Mouse (Mus musculus) mouse embryonic stem cell (cell line): Measurements from ENCODE around the gene Gpx4.
"Not testable (repeated sequence)": the region's sequence is repeated elsewhere in the genome, so short reads cannot be mapped to it uniquely, and the experiment has no call there.

Experiments
- in situ Hi-C, 2 experiments: fragments of 300-500 bp; cut with MboI; formaldehyde crosslinking; loops; 1 replicate in 1 of 2; 3 replicates in 1 of 2; pipeline ENCODE4 v1.14.3; 2019 to 2020; ENCODE audit warnings: low sequenced_read_pairs in 2 of 2, low pct_unique_long_range_greater_than_20kb in 1 of 2, mixed read lengths in 1 of 2; ENCODE audit not compliant: unreplicated experiment in 1 of 2

Gpx4 gene

DNA sequence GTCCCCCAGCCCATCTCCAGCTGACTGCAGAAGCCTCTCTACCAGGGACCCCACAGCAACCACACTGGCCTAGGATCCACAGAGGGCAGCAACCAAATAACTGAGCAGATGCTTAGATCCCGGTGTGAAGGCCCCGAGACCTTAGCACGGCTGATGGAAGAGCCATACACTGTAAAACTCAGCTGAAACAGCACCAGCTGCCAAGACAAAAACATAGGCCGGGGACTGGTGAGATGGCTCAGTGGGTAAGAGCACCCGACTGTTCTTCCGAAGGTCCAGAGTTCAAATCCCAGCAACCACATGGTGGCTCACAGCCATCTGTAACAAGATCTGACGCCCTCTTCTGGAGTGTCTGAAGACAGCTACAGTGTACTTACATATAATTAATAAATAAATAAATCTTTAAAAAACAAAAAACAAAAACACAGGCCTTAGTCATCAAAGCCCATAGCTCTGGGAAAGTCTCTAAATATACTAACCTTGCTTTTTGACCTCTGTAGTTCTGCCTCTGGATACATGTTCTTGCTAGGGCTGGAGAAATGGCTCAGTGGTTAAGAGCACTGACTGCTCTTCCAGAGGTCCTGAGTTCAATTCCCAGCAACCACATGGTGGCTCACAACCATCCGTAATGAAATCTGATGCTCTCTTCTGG, 5.4 kb upstream of the Gpx4 start:
- in situ Hi-C loops, result not testable (repeated sequence)

DNA sequence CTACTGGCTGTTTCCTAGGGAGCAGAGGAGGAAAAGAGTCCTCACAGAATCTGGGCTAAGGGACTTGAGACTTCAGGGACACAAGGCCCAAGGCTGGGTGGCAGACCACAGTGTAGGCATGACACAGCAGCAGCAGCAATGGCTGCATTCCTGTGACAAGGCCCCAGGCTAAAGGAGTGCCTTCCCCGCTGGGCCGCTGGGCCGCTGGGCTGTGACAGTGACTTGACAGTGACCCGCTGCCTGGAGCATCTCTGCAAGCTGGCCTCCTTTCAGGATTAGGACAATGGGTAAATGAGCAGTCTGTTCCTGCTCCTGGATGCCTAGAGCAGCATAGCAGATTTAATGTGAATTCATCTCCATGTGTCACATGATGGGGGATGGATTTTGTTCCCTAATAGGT, 2.9 kb upstream of the Gpx4 start:
- in situ Hi-C loops, result no loop called here

- in situ Hi-C loops, result not testable (repeated sequence)
Measured at GRCm38 (mm10) chr10:80045364-80045763, 1.6 kb upstream of the Gpx4 start.

GRCm38 (mm10) chr10:80045766-80046165, 1.2 kb upstream of the Gpx4 start:
- in situ Hi-C loops, result no loop called here

- in situ Hi-C loops, result no loop called here
Measured at GRCm38 (mm10) chr10:80048396-80048795, 1.4 kb downstream of the Gpx4 start.

DNA sequence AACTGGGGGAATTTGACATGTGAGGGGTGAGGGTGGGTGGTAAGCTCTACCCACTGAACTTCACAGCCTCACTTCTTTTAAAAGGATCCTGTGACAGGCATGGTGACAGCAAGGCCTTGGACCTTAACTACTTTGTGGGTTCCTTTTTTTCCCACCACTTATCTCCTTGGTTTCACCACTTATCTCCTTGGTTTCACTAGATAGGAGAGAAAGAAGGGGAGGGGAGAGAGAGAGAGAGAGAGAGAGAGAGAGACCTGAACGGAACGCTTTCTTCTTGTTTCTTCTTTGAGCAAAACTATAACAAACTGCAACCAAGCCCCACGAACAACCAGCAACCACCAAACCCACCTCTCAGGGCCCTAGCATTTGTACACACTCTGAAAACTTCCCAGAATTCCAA, 1.9 kb downstream of the Gpx4 start:
- in situ Hi-C loops, result no loop called here

DNA sequence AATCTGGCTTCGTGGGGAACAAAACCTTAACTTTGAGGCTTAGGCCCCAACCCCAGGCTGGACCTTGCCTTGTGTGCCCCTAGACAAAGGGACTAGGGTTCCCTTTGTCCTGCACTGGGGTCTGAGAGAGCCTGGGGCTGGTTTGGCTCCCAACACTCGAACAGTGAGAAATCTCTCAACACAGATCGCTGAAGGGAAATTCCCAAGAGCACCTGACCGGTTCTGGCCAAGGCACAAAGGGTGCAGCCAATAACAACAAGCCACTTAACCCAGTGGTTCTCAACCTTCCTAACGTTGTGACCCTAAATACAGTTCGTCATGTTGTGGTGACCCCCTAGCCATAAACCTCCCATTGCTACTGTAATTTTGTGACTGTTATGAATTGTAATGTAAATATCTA, 3.3 kb downstream of the Gpx4 start:
- in situ Hi-C loops, result no loop called here

- in situ Hi-C loops, result no loop called here
Measured at GRCm38 (mm10) chr10:80050885-80051617, 4.1 kb downstream of the Gpx4 start.

GRCm38 (mm10) chr10:80051618-80052373, 4.8 kb downstream of the Gpx4 start:
- in situ Hi-C loops, result no loop called here

DNA sequence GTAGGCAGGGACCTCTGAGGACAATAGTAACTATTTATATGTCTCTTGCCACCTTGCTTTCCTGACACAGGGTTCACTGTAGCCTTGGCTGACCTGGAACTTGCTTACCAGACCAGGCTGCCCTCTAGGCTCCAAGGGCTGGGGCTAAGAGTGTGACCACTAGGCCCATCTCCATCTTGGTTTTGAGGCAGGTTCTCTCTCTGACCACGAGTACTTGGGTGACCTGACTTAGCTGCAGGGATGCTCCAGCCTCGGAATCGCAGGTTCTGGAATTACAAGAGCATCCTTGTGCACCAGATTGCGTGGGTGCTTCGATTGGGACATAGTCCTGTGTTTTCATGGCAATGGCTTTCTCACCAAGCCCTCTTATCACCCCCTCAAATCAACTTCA, 5.4 kb downstream of the Gpx4 start:
- in situ Hi-C loops, result no loop called here

GRCm38 (mm10) chr10:80053259-80053780, 6.4 kb downstream of the Gpx4 start:
- in situ Hi-C loops, result no loop called here

DNA sequence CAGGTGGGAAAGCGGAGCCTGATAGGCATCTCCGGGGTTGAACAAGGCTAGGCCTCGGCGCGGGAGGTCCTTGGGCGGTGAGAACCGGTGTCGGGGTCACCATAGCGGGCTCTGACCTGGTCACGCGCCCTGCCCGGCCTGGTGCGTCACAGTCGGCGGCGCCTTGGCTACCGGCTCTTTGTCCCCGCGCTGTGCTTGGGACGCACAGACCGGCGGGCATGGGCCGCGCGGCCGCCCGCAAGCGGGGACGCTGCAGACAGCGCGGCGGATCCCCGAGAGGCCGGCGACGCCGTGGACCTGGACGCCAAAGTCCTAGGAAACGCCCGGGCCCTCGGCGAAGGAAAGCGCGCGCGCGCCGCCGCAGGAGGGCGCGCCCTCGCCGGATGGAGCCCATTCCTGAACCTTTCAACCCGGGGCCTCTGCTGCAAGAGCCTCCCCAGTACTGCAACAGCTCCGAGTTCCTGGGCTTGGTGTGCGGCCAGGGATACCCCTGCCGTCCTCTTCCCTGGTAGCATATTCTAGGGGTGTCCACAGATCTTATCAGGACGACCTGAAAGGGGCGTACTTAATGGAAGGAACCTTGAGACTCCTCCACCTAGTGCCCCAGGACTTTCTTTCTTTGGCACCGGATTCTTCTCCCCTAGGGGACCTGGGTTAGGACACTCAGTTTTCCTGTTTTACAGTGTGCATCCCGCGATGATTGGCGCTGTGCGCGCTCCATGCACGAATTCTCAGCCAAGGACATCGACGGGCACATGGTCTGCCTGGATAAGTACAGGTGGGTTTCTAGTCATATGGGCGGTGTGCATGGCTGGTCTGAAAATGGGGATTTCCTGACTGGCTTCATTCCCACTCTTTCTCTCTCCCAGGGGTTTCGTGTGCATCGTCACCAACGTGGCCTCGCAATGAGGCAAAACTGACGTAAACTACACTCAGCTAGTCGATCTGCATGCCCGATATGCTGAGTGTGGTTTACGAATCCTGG, 7.2 kb downstream of the Gpx4 start:
- in situ Hi-C loops, result no loop called here

GRCm38 (mm10) chr10:80054911-80055310, 7.9 kb downstream of the Gpx4 start:
- in situ Hi-C loops, result not testable (repeated sequence)

DNA sequence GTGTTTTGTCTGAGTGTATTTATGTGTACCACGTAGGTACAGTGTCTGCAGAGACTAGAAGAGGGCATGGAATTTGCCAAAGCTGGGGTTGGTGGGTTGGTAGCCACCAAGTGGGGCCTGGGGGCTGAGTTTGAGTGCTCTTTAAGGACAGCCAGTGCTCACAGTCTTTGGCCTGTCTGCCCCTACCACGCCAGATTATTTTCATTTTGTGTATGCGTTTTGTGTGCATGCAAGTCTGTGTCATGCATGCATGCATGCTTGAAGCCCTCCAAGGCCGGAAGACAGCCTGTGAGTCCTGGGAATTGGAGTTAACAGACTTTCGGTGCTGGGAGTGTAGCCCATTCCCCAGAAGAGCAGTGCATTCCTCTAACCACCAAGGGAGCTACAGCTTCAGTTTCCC, 8.4 kb downstream of the Gpx4 start:
- in situ Hi-C loops, result no loop called here

- in situ Hi-C loops, result no loop called here
Measured at GRCm38 (mm10) chr10:80055891-80056290, 8.9 kb downstream of the Gpx4 start.

- in situ Hi-C loops, result no loop called here
Measured at GRCm38 (mm10) chr10:80056506-80056905, 9.5 kb downstream of the Gpx4 start.

- in situ Hi-C loops, result no loop called here
Measured at GRCm38 (mm10) chr10:80056976-80057682, 10.2 kb downstream of the Gpx4 start.
